Mouse (Mus musculus) cerebellum, postnatal 14 days (tissue): ENCODE measurements at regions not wholly inside any gene's neighbourhood (a gene's known extent, or its start where the extent isn't known, plus 50 kb on each side); places are given as distances from the start of the nearest gene placed in this dataset.

ENCODE experiments used
- DNase-seq, 2 experiments: peaks; one replicate each; pipeline ENCODE4 v3.0.0; 2021; ENCODE audit warnings: mixed read lengths in 2 of 2

DNA sequence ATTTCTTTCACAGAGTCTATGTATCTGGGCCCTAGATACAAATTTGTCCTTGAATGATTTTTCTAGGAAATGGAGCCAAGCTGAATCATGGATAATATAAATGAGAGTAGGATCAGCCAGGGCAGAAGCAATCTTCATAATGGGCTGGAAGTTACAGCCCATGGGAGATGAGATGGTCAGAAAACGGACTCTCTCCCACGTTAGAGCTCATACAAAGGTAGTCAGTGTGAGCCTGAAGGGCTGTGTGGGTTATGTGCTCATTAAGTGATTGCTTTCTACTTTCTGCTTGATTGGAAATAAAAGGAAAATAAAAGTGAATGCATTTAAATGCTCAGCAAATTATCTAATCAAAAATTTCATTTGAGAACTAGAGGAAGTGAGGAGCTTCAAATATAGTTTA, 2017.1 kb upstream of the Pcdh20 start:
- no peak for DNase-seq

DNA sequence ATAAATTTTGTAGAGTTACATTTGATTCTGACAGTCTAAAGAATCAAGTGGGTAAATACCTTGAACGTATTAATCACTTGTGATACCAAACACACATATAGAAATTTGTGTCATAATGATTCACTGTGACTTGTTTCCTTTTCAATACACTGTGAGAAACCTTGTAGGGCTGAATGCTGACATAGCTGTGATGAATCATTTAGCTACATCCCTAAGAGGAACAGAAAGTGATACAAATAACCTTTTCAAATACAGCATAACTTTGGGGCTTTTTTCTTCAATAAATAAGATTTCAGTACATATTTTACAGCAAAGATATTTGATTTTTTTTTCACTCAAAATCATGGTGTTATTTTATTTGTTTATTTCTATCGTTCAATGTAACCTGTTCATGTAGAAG, 1976.8 kb upstream of the Pcdh20 start:
- no peak for DNase-seq

DNA sequence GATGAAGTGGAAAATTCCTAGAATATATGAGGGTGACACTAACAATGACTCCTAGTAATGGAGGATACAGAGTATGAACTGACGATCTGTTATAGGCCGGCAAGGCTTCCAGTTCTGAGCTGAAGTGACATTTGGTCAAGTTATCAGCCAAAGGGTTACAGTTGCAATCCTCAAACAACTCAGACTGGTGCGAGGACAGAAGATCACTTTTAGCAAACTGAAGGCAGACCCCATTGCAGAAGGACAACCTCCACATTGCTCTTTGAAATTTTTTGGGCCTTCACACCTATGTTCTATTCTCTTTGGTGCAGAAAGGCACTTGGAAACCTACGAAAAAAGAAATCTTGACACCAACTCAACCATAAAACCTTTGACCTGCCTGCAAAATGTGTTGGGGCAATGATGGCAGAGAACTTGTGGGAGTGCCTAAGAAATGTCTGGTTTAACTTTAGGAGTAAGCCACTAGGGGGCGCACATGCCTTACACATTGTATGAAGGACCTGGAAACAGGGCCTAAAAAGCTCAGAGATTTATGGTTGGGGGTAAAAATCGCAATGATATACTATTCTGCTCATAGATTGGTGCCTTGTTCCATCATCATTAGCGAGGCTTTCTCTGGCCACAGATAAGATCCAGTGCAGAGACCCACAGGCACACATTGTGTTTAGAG, 1961.8 kb upstream of the Pcdh20 start:
- DNase-seq: peak; percentile 80 to 88

DNA sequence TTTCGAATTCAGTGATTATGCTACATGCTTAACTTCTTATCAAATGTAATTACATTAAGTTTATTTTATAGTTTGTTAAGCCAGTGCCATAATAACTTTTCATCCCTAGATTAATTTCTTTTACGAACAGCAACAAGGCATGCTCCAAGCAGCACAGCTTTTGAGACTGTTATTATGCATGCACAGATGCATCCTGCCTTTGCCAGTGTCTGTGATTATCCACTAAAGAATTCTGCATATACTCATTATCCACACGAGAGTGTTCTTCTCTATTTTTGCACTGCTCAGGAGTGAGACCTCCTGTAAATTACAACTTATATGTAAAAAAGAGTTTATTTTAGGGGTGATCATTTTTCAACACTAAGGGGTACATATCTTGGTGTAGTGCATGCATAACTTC, 1941.5 kb upstream of the Pcdh20 start:
- no peak for DNase-seq

DNA sequence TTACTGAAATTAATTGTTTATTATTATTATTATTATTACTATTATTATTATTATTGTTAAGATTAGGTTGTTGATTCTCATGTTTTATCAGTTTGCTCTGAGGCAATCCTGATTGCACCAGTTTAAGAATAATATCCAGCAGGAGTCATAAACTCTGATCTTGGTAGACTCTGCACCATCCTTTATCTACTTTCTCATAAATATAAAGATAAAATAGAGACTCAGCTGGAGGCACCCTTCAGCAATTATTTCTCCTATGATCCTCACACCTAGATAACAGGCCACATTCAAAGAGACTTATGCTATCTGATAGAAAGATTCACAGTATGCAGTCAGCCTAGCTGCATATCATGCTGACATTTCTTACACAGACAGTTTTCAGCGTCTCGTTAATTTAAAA, 1935.2 kb upstream of the Pcdh20 start:
- DNase-seq: no peak

DNA sequence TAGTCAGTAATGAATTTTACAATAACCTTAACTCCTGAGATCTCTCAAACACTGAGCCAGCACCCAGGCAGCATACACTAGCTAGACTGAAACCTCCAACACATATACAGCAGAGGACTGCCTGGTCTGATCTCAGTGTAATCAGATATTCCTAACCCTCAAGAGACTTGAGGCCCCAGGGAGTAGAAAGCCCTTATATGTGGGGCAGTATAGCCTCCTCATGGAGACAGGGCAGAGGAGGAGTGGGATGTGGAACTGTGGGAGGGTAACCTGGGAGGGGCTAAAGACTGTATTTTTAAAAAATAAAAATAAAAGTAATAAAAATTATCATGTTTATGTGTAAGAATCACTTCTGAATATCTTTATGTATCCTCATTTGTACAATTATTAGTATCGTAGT, 1934.3 kb upstream of the Pcdh20 start:
- DNase-seq: no peak

DNA sequence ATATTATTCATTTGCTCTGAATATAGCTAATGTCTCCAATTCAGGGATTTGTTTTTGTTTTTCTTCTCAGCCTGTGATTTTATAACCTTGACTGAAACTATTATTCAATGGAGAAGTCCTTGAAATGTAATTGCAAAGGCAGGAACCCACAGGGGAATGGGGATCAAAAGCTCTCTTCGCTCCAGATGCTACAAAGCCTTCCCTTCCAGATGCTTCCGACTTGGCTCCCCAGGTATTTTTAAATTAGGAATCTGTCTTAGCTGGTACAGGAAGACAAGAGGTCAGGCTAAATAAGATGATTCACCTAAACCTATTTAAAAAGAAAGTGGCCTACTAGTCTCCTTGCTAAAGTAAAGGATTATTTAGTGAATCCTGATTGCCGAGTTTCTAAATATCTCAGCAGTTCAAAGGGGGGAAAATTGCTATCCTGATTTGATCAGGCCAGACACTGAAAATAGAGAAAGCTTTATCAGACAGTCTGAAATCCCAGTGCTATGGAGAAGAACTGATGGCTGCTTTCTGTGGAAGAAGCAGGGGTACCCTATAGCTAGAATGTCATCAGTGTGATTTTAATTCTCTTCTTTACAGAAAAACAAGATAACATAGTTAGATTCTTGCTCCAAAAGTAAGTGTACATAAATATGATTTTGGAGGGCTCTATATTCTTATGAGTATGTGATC, 1896.2 kb upstream of the Pcdh20 start:
- DNase-seq: no peak

DNA sequence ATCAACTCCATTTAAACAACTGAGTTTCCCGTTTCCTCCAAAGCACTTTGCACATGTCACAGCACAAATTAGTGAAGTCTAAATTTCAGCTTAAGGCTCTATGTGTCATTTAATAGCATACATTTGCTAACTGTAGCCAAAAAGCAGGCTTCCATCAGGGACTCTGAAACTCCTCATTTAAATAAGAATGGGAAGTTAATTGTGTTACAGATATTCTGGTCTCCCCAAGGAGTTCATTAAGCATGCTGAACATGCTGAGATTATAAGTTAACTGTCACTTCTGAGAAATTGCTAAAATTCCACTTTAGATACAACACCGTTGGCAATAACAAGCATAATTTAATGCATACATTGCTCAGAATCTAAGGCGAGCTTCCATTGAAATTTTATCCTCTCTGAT, 1863.3 kb upstream of the Pcdh20 start:
- no peak for DNase-seq

DNA sequence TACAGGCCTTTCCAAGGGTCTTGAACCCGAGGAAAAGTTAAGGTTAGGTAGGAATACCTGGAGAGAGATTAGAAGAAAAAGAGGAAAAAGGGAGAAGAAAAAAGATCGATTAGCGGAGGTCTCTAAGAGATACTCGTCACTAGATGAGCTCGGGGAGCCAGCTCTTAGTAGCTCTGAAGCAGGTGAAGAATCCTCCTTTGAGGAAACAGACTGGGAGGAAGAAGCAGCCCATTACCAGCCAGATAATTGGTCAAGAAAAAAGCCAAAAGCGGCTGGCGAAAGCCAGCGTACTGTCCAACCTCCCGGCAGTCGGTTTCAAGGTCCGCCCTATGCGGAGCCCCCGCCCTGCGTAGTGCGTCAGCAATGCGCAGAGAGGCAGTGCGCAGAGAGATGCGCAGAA, 1824.3 kb upstream of the Pcdh20 start:
- peak; percentile 17 for DNase-seq

DNA sequence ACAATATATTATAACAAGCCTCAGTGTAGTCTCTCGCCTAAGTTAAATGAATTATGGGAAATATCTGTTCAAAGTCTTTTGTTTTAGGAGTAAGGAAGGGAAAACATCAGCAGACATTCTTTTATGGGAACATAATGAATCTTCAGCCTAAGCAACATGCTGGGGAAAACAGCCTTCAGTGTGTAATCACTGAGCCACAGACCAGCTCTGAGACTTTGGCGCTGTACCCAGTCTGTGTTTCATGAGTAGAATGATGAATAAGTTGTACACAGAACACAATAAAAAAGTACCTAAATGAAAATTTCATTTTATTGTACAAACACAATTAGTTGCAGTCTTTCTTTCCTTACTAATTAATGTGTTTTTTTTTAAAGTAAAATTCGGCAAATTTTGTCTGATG, 1774.8 kb upstream of the Pcdh20 start:
- DNase-seq: no peak

DNA sequence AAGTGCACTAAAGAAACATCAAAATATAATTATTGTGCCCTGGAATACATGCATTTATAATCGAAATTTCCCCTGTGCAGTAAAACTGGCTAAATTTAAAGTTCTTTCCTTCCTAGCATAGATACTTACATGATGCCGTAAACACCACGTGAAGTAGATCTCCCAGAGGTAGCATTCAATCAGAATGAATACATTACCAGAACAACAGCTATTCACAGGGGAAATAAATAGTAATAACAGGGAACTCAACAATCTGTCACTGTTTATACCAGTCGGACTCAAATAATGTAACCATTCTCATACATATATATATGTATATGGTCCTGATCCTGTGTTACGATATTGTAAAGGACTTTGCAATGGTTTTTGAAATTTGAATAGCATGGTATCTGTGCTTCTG, 1761.5 kb upstream of the Pcdh20 start:
- DNase-seq: no peak

DNA sequence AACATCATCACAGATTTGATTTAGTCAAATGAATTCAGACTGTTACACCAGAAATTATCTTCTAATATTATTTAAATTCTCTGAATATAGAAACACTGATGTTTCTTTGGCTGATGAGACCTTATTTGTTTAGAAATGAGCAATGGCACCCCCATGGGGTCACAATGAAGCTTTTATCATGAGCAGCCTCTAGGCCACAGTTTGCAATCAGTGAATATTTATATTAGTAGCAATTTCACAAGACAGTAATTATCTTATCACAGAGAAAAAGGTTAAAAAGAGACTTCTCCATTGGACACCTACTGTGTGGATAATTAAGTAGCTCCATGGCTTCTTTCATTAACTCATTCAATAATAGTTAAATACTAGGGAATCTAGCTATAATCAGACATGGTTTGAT, 1729.1 kb upstream of the Pcdh20 start:
- no peak for DNase-seq

DNA sequence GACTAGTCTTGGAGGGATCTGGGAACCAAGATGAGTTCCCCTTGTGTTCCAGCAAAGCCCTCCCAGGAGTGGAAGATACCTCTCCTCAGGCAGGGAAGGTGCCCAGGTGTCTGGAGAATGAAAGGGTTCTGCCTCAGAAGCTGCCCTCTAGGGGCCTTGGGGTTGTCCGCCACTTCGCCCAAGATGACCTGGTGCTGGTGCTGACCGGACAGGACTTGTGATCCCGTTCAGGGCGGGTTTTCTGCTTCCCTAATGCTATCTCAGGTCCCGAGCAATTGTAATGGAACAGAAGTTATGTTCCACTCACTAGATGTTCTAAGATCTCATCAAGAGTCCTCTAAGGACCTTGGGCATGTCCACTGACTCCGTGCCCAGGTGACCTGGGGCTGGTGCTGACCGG, 1726.6 kb upstream of the Pcdh20 start:
- no peak for DNase-seq

DNA sequence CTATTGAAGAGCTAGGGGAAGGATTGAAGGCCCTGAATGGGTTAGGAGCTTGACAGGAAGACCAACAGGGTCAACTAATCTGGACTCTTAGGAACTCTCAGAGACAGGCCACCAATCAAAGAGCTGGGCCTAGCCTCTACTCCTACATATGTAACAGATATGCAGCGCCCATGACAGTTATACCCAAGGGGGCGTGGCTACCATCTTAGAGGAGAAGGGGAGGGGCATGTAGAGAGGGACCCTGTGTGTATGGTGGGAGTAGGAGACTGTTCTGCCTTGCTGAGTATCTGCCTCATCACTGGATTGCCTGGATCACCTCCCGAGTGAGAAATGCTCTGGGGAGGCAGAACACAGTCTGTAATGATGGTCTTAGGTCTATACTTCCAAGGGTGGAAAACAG, 1701.5 kb upstream of the Pcdh20 start:
- no peak for DNase-seq
